Mouse (Mus musculus): ENCODE measurements around the gene Kirrel. TPM values are rescaled to one million over a fixed set of nuclear protein-coding genes. Genes with fewer than 3 reads are reported as not detected.
"Not testable (repeated sequence)": the region's sequence is repeated elsewhere in the genome, so short reads cannot be mapped to it uniquely, and the experiment has no call there.

Gene Kirrel
- total RNA-seq, 4 experiments from 2014 or later = 4.0 to 5.2 (median 4.7) TPM

GRCm38 (mm10) chr3:87136782-87137181 lies 37.8 kb downstream of the Kirrel start:
- DNase-seq (ENCODE audit: low spot score in 2 of 2) = no peak

GRCm38 (mm10) chr3:87134951-87135350 lies 39.6 kb downstream of the Kirrel start:
- DNase-seq (ENCODE audit: low spot score in 2 of 2) = no peak

- DNase-seq (ENCODE audit: low spot score in 2 of 2) = no peak
Observed at GRCm38 (mm10) chr3:87131694-87132347, 42.7 kb downstream of the Kirrel start.

- no peak for DNase-seq (ENCODE audit: low spot score in 2 of 2)
Observed at GRCm38 (mm10) chr3:87130933-87131332, 43.6 kb downstream of the Kirrel start.

GRCm38 (mm10) chr3:87123795-87124194 lies 50.8 kb downstream of the Kirrel start:
- DNase-seq (ENCODE audit: low spot score in 2 of 2) = no peak

GRCm38 (mm10) chr3:87118214-87118613 lies 56.3 kb downstream of the Kirrel start:
- no peak for DNase-seq (ENCODE audit: low spot score in 2 of 2)

- DNase-seq (ENCODE audit: low spot score in 2 of 2) = no peak
Observed at GRCm38 (mm10) chr3:87117632-87118031, 56.9 kb downstream of the Kirrel start.

GRCm38 (mm10) chr3:87115726-87116540 lies 58.6 kb downstream of the Kirrel start:
- no peak for DNase-seq (ENCODE audit: low spot score in 2 of 2)

GRCm38 (mm10) chr3:87115271-87115670 lies 59.3 kb downstream of the Kirrel start:
- DNase-seq (ENCODE audit: low spot score in 2 of 2) = no peak

GRCm38 (mm10) chr3:87114801-87115200 lies 59.7 kb downstream of the Kirrel start:
- no peak for DNase-seq (ENCODE audit: low spot score in 2 of 2)

- DNase-seq (ENCODE audit: low spot score in 2 of 2) = not testable (repeated sequence)
Observed at GRCm38 (mm10) chr3:87113881-87114280, 60.7 kb downstream of the Kirrel start.

GRCm38 (mm10) chr3:87112264-87112663 lies 62.3 kb downstream of the Kirrel start:
- DNase-seq (ENCODE audit: low spot score in 2 of 2) = no peak

- DNase-seq (ENCODE audit: low spot score in 2 of 2) = no peak
Observed at GRCm38 (mm10) chr3:87104856-87105255, 69.7 kb downstream of the Kirrel start.

- no peak for DNase-seq (ENCODE audit: low spot score in 2 of 2)
Observed at GRCm38 (mm10) chr3:87102346-87102745, 72.2 kb downstream of the Kirrel start.

- DNase-seq (ENCODE audit: low spot score in 2 of 2) = no peak
Observed at GRCm38 (mm10) chr3:87100911-87101310, 73.6 kb downstream of the Kirrel start.

GRCm38 (mm10) chr3:87097969-87098946 lies 76.3 kb downstream of the Kirrel start:
- DNase-seq (ENCODE audit: low spot score in 2 of 2) = peak in 1 of 2 experiments; percentile 24

- no peak for DNase-seq (ENCODE audit: low spot score in 2 of 2)
Observed at GRCm38 (mm10) chr3:87097205-87097604, 77.3 kb downstream of the Kirrel start.

GRCm38 (mm10) chr3:87093718-87094117 lies 80.8 kb downstream of the Kirrel start:
- no peak for DNase-seq (ENCODE audit: low spot score in 2 of 2)

GRCm38 (mm10) chr3:87089694-87090565 lies 84.6 kb downstream of the Kirrel start:
- peak; percentile 34 to 43 for DNase-seq (ENCODE audit: low spot score in 2 of 2)

- no peak for DNase-seq (ENCODE audit: low spot score in 2 of 2)
Observed at GRCm38 (mm10) chr3:87087146-87087545, 87.4 kb downstream of the Kirrel start.

All from left cerebral cortex, adult 8-10 months (tissue).